16 mouse cellular contexts compared by ENCODE assay signal in the genomic region with DNA sequence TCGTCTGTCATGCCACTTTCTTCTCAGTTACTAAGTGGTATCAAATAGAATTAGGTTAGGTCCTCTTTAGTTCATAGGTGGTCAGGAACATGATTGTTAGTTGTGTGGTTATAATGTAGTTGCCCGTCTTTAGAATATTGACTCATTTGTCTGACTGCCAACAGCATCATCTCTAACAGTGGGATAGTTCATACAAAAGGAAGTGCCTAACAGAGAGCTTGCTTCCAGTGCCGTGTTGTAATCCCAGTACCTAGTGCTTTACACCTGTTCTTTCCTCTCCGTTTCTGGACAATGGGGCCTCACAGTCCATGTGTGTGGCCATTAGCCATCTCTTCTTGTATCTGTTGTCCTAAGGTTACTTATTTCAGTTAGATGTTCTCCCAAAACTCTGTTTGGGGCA.
"Had no signal": no experiment of that assay in that cellular context is flagged by ENCODE, and none has a peak within 500 bp of the region (broad histone marks: within the 10 kb centered on the region; RNA-seq: fewer than 3 reads in every experiment).

No protein-coding gene starts in this region.

- ATAC-seq: liver, postnatal 0 days had no signal

- DNase-seq: kidney, postnatal 36 days; layer of hippocampus, adult 9-11 months; layer of hippocampus, postnatal 36 days; liver; liver, embryonic 13.5 days; liver, postnatal 0 days; lung, postnatal 14 days; right cerebral cortex, postnatal 14 days; thymus, postnatal 4 days had no signal

- H3K4me2 ChIP-seq: limb, embryonic 12.5 days; liver, embryonic 13.5 days; lung, embryonic 15.5 days; midbrain, embryonic 11.5 days had no signal

- H3K27ac ChIP-seq: kidney, postnatal 0 days; limb, embryonic 12.5 days; liver, embryonic 13.5 days; lung, embryonic 15.5 days; macrophage; stomach, postnatal 0 days had no signal

- H3K9ac ChIP-seq: limb, embryonic 12.5 days; liver, embryonic 13.5 days; liver, postnatal 0 days; lung, embryonic 15.5 days had no signal

- H3K36me3 ChIP-seq: liver, embryonic 13.5 days; lung, embryonic 15.5 days had no signal

- H3K27me3 ChIP-seq: limb, embryonic 12.5 days; liver, embryonic 13.5 days; lung, embryonic 15.5 days had no signal

- H3K4me3 ChIP-seq: limb, embryonic 12.5 days; liver, embryonic 13.5 days; lung, embryonic 15.5 days; megakaryocyte, embryonic 14.5 days had no signal

- H3K9me3 ChIP-seq: liver, embryonic 13.5 days; lung, embryonic 15.5 days had no signal
